Mouse (Mus musculus) mesoderm, embryonic 11.5 days (tissue): Measurements from ENCODE around the gene Arpc5.
A peak's percentile ranks its signal among the peaks of the same experiment; 100 is the strongest.
"Not testable (repeated sequence)": the region's sequence is repeated elsewhere in the genome, so short reads cannot be mapped to it uniquely, and the experiment has no call there.

Experiments used
- DNase-seq: peaks from one replicate; pipeline ENCODE4 v3.0.0-alpha.2; 2012; ENCODE audit warnings: low read depth, low spot score

Gene Arpc5

DNA sequence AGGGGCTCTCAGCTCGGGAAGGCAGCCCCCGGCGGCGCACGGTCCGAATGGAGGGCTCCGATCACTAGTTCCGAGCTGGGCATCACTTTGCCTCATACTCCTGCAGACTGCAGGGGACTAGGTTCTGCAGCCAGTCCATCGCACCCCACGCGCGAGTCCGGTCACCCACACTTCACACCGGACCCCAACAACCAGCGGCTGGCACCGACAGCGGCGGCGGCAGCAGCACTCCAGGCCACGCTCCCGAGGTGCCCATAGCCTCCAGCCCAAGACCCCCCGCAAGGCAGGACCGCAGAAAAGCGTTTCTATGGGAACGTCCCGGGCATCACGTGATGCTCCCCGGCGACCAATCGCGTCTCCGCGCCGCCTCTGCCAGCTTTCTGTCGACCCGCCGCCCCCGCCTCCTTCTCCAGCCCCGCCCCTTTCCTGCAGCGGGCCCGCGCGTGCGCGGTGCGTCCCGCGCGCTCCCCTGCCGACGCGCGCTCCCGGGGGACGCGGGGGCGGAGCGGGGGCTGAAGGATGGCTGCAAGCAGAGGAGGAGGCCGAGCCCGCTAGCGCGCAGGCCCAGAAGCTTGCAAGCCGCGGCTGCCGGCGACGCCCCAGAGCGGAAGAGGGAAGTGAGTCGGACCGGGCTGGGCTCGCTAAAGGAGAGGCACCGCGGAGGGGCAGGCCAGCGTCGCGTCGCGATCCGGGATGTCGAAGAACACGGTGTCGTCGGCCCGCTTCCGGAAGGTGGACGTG lies at the start of gene Arpc5, which contains the start of gene Rgl1:
TSS of gene Arpc5 (plus strand) at position 511 of the 741 bp plus-strand sequence.
TSS of gene Rgl1 (minus strand) at position 320 of the 741 bp plus-strand sequence.
- DNase-seq: peak; percentile 97

DNA sequence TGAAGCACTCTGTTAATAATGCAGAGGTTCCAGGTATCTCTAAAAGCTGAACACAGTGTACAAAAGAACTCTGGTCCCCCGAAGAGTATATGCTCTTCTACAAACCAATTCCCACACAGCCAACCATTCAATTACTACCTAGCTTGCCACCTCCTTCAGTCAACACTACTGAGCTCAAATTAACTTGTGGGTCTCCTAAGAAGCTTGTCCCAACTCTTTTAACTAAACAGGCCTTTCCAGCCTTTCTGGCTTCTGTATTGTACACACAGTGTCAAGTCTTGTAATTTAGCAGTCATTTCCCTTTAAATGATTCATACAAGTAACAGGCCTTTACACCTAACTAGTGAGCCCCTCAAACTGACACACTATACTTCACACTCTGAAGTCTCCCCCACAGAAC lies 49.0 kb upstream of the Arpc5 start:
- DNase-seq: no peak

DNA sequence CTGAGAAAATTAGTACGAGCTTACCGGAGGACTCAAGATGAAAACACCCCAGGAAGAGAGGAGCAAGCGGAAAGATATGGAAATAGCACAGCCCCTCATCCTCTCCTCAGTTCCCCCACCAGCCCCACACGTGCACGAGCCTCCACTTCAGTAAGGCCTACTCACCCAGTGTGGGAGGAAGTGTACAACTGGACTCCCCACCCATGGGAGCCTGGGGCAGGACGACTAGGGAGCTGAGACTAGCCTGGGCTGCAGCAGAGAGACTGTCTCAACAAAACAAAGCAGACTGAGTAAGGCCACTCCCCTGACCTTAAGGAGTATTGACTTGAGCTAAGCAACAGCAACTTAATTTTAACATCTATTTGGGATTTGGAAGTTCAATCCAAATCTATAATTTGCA lies 48.1 kb upstream of the Arpc5 start:
- no peak for DNase-seq

DNA sequence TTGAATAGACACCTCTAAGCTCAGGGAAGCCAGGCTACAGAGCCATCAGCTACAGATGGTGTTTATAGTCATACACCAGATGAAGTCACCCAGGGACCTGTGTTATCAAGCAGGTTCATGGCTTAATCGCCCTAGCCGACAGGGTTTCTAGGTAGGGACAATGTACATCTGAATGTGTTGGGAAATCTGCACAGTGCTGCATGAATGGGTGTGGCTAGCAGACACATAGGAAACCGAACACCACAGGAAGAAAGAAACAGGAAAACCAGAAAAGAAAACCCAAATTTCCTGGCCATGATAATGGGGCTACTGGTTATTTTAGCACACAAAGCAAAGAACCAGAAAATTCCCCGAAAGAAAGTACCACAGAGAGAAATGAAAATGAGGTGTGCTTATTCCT lies 45.4 kb upstream of the Arpc5 start:
- DNase-seq: no peak

DNA sequence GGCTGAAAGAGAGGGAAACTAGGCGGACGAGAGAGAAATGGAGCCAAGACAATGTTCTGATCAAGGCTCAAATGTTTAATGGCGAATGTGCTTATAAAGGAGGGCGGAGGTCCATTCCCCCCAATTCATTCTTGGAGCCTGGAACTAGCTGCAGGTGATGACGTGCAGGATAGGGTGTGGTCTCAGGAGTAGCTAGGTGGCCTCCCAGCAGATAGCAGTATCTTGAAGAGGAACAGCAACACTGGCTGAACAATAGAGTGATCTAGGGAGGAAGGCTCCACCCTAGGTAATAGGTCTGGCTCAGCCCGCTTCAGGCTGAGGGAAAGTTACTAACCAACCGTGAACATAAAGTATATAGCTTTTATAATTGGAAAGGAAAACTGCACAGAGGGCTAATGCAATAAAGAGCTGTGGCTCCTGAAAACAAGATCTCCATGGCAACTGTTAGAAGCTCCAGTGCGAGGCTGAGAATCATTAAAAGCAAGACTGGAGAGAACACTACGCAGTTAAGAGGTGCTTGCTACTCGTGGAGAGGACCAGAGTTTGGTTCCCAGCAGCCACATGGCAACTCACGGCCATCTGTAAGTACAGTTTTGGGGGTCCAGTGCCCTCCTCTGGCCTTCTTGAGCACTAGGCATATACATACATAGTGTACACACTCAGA lies 44.7 kb upstream of the Arpc5 start:
- DNase-seq: no peak

DNA sequence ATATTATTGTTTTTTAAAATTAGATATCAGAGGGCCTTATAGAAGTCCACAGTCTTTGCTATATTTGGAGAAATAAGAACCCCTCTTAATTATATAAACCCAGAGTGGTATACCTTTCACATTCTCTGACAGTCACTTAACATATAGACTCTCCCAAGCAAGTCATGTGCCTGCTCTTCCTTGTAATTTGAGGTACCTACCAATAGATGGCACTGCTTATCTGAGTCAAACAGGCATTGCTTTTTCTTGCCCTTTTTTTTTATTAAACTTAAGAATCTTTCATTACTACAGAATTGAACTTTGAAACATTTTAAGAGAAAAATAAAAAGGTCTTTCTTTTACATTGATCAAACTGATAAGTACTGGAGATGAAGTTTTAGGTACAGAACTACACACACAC lies 42.1 kb upstream of the Arpc5 start:
- no peak for DNase-seq

DNA sequence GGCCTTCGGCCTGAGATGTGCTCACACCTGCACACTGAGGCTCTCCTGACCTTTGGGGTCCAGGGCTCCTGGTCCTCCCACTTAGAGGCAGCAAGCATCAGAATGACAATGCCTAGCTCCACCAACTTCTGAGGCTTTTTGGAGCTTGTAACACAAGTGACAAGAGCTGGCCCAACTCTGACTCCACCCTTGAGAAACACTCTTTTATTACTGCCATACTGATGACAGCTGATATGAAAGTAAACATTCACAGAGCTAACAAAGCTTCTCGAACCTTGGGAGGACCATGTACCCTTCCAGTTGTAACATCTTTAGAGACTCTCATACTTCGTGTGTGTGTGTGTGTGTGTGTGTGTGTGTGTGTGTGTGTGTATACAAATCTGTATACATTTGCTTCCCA lies 40.2 kb upstream of the Arpc5 start:
- no peak for DNase-seq

DNA sequence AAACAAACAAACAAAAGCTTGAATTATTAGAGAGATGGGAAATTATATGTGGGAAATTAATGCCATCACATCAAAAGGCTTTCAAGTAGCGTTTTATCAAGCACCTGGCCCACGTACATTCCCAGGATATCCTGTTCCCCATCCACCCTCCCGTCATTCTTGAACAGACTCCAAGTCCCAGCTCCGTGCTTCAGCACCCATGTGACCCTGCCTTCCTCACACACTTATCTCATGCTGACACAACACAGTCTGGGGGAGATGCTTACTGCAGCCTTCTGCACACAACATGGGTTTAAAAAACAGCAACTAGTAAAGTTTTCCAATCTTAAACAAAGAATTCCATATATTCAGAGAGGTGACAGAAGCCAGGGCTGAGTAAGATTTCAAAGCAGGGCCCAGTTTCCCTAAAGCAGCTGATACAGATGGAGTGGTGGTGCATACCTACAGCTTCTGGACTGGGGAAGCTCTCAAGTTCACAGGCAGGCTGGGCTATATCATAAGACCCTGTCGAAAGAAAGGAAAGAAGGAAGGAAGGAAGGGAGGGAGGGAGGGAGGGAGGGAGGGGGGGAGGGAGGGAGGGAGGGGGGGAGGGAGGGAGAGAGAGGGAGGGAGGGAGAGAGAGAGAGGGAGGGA lies 38.6 kb upstream of the Arpc5 start:
- no peak for DNase-seq

DNA sequence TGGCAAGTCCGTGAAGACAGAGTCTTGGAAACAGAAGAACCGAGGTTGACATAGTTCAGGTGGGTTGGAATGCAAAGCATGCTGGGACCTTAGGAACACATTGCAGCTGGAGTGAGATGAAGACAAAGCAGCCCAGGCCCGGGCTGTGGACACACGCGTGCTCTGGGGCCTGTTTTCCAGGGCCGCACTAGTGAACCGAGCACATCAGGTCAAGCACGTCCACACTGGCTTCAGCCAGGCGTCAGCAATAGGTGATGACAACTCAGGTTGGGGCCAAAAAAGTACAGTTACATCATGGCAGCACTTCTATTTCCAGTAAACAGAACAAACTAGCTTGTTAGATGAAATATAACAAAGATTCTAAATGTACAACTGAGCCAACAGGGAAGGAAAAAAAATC lies 27.5 kb upstream of the Arpc5 start:
- no peak for DNase-seq

DNA sequence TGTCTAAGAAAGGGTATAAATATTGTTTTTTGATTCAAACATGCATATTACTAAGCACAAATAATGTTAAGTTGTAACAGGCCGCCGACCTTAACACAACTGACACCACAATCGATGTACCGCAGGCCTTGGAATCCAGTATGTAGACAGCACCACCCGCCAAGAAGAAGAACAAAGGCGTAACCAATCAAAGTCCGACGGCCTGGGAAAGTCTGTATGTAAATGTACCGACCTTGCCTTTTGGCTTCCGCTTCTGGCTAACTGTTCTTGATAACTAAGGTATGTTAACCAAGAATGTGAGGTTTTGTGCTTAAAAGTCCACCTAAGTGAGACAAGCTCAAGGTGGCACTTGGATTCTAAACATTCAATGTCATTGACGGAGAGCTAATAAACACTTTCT lies 27.0 kb upstream of the Arpc5 start:
- DNase-seq: no peak

DNA sequence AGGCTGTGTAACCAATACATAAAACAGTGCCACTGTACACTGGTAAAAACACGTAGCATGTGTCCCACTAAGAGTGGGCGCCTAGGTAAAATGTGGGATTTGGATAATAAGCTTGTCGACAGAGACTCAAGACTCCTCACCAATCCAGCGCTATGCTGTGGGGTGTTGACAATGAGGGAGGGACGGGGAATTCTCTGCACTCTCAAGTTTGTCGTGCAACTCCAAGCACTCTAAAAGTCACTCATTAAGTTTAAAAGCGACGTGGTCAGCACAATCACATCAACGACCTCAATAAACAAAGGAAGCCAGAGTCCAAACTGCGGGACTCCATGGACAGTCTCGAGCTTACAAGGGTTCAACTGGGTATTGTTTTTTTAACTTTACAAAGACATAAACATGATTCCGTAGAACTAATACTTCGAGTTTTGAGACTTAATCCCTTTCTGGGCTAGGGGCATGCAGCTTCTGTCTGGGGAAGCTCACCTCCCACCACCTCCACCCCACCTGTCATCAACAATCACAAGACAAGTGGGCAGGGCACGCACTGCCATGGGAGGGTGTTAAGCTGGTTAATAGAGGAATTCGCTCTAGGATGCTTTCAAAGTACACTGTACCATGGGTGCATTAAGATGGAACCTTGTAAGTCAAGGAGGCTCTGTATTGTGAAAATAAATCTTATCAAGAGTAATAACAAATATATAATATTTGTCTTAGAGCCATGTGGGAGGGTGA lies 23.1 kb upstream of the Arpc5 start:
- DNase-seq: no peak

DNA sequence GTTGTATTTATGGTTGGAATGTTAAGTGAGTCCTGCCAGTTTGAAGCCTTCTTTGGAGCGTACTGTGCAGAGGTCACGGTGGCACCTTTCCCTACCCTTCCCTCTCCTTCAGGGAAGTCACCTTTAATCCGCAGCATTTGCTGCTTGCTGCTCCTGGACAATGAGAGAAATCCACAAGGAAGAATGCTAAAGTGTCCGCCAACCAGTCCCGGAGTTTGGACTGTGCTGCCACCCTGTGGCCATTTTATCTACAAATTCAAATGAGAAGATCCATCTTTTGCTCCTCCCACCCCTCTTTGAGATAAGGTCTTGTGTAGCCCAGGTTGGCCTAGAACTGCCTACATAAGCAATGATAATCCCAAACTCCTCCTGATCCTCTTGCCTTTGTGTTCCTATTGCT lies 19.9 kb upstream of the Arpc5 start:
- DNase-seq: peak; percentile 86

DNA sequence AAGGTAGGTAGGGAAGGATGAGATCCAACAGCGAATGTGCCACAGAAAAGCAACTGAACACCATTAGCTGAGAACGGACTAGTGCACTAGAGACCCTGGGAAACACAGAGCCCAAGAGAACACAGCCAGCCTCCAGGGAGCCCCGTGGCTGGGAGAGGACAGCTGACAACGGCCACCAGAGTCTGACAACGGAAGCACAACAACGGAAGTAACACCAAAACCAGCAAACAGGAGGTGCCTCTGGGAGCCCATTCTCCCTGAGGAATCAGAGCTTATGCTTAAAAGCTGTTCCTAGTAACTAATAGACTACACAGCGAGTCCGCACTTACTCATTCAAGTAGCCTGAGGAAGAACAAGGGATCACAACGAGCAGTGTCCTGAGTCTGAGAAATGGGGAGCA lies 17.1 kb upstream of the Arpc5 start:
- DNase-seq: no peak

DNA sequence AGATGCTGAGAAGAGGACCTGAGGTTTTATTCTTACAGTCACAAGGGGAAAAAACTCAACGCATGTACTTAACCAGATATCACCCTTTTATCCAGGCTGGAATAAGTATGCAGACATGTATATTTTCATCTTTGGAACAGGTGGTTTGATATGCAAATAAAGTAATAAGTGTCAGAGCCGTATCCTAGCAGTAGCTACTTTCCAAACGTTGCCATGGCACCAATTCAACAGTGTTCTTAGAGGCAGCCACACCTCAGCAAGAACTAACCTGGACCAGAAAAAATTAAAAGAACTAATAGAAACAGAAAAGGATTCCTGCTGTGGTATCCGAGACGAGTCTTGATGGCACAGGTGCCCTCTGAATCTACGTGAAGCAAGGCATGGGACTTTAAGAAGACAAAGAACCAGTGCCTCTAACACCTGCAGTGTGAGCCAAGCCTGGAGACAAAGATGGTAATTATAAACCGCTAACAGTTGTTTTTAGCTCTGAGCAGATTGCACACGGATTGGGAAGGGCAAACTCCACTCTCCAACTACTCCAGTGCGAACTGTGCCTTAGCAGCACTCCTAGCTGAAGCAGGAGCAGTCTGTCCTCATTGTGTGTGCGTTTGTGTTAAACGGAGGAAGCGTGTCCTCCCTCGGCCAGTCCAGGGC lies 15.9 kb upstream of the Arpc5 start, which contains the start of gene Apobec4:
TSS of gene Apobec4 (plus strand) at position 240 of the 654 bp plus-strand sequence.
- DNase-seq: no peak

DNA sequence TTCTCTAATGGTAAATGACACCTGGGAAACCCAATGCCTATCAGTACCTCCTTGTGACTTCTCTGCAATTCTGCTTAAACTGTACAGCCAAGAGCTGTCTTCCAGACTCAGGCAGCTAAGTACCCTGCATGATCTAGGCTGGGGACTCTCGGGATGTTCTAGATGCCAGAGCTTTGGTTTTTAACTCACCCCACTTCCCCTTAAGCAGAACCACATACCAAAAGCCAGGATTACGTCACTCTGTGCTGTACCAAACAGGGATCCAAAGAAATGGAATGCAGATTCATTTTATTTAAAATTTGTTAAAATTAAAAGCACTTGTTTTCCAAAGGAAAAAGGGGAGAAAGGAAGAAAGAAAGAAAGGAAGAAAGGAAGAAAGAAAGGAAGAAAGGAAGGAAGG lies 4.6 kb upstream of the Arpc5 start:
- DNase-seq: no peak

DNA sequence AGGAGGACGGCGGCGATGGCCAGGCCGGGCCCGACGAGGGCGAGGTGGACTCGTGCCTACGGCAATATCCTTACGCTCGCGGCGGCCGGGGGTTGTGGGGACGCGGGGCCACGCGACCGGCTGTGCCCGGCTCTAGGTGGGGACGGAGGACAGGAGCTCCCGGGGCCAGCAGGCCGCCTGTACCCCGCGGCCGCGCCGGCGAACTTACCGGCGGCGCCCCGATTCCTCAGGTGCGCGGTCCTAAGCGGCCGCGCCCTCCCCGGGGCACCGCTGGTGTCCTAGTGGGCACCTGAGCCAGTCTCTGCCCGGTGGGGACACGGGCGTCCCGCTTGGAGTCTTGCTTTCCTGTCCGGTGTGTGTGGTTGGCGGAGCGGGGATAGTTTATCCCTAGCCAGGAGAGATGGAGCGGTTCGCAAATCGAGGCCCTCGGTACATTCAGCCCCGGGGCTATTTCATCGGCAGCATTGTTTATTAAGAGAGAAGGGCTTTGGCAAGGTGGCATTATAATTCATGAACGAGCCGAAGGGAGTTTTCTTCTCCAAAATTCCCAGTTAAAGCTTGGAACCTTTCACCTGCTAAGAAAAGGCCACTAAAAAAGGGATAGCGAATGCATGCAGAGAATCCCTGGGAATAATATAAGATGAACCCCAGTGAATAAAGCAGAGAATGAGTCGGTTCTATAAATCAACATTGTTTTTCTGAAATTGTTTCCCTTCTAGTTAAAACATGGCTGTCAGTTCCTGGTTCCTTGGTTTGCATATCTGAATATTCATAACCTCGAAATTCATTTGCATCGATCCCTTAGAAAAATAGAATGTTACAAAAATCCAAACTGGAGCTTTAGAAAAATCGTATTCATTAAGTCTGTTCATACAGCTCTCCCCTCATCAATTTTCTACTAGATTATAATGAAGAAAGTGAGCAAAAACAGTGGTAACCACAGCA lies 734 bp downstream of the Arpc5 start:
- no peak for DNase-seq

DNA sequence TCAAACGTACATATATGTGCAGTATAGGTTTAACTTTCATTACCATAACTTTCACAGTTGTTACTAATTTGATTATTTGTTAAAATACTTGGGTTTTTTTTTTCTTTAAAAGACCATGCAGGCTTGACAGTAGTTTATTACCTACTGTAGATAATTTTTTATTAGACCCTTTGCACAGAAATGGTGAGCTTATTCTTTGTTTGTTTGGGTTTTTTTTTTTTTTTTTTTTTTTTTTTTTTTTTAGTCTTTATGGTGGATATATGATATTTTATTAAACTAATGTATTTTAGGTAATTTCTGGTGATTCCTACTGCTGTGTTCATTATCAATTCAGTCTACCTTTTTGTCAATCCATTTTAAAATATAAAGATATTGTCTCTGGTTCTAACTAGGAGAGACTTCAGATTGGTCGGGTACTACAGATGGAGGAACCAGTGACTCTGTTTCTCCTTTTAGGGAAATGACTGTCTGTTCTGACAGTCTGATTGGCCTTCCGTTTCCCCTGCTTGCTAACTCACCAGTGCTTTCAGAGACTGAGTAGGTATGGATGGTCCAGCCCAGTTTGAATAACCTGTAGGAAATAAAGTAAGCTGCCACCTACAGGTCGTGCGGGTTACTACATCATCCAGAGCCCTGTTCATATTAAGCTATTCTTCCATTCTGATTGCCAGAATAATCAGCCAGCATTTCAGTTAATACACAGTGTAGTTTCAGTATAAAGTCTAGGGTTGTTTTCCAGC lies 1.6 kb downstream of the Arpc5 start:
- DNase-seq: peak; percentile 89

DNA sequence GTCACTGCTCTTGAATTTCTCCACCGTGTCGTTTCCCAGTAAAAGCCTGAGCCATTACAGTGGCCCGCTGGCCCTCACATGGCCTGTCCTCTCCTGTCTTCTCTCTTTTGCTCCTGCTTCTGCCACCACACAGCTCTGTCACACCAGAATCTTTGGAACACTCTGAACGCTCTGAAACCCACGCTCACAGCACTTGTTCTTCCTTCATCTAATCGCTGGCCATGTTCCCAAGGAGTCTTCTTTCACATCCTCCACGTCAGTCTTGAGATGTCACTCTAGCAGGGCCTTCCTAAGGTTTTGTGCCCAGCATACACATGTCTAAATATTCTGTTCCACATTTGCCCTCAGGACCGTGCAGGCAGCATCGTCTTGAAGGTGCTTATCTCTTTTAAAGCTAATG lies 4.7 kb downstream of the Arpc5 start:
- no peak for DNase-seq

DNA sequence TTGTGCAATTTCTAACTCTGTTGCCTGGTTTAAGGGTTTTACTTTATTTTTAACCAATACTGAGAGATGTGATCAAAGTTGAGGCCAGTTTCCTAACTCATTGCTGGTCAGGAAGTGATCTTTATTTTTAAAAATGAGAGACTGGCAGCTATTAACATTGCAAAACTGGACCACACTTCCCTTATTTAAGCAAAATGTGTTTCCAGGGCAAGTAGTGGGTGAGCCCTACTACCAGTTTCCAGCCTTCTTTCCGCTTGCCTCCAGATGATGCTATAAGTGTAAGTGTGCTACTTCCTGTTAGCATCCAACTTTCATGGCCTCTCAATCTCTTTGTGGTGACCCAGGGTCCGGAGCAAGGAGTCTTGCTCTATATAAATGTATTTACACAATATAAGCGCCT lies 8.3 kb downstream of the Arpc5 start:
- not testable (repeated sequence) for DNase-seq
